Mouse (Mus musculus): ENCODE measurements around the gene Tfeb.

The Tfeb gene

DNA sequence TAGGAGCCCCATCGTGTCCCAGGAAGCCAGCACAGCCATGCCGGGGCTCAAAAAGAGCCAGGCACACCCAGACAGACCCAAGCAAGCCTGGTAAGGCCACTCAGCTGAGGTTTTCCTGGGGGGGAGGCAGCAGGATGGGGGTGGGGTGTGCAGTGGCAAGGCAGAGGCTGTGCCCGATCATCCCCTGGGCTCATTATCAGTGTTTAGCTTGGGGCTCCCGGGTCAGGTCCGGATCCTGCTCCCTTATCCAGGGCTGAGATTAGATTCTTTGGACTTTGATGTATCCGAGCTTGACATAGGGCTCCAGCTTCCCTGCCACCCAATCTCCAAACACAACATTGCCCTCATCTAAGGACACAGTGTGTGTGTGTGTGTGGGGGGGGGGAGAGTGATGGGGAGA is 24.9 kb upstream of the Tfeb start:
- no peak for DNase-seq (ENCODE audit: low spot score in 2 of 2)

DNA sequence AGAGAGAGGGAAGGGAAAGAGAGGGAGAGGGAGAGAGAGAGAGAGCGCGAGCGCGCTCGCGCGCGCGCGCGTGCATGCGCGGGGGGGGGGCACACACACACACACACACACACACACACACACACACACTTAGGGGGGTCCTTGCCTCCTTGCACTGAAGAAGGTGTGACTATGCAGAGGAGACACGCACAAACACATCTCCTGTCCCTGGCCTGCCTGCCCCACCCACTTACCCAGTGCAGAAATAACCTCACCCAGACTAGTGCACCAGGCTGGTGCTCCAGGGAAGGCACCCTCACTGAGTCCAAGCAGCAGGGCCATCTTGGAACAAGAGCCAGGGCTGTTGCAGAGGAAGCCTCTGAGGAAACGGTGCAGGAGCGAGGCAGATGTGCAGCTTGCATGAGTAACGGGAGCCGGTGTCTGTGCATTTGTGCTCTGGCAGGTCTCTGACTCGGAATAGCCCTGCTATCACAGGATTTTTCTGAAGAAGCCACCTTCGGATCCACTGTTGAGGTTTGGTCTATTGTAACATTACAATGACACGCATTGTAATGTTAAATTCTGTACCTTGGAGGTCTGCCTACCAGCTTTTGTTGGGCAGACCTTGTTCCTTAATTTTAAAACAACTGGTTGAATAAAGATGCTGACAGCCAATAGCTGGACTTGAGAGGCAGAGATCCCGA is 23.8 kb upstream of the Tfeb start:
- no peak for DNase-seq (ENCODE audit: low spot score in 2 of 2)

DNA sequence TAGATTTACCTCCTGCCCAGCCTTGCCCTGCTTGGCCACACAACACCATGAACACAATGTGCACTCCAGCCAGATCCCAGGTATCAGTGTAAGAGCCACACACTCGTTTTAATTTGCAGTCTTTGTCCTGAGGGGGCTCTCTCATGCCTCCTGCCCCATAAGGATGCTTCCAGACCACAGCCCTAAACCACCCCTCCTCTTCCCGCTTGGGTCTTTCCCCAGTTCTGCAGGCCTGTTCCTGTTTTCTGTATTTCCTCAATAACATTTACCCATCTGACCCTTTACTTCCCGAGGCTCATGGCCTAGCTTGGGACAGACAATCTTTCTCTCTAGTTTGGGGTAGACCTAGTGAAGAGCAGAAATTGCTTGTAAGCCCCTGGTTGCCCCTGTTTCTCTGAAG is 21.8 kb upstream of the Tfeb start:
- DNase-seq (ENCODE audit: low spot score in 2 of 2) = no peak

DNA sequence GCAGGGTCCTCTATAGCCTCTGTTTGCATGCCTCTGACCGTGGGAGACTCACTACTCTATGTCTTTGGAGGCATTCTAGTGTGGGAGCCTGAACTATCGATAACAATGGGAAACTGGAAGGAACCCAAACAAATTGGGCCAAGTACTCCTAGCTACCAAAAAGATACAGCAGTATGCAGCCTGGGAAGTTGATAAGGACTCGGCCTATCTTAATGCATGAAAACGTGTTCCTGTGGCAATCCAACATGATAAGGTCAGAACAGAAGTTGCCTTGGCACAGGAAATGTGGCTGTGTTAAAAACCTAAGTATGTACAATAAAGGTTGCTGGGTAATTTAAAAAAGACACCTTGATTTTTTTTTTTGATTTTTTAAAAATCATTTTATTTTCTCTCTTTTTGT is 15.6 kb upstream of the Tfeb start:
- DNase-seq (ENCODE audit: low spot score in 2 of 2) = no peak

DNA sequence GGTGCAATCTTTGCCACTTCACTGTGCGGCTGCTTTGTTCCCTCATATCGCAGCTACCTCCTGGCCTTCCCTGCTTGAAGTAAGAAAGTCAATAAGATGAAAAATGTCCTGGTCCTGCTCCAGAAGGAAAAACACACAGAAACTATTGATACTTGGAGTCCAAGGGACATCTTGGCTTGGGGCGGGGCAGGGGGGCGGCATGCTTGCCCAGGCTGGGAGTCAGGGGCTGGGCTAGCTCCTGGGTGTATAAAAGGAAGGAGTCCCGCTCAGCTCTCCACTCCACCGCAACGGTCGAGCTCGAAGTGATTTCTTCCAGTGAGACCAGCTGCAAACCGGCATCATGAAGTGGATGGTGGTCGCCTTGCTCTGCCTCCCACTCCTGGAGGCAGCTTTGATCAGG is 10.3 kb upstream of the Tfeb start, which contains the start of gene Pgc:
Pgc (plus strand) TSS at position 277 of the 400 bp plus-strand sequence.
- no peak for DNase-seq (ENCODE audit: low spot score in 2 of 2)

DNA sequence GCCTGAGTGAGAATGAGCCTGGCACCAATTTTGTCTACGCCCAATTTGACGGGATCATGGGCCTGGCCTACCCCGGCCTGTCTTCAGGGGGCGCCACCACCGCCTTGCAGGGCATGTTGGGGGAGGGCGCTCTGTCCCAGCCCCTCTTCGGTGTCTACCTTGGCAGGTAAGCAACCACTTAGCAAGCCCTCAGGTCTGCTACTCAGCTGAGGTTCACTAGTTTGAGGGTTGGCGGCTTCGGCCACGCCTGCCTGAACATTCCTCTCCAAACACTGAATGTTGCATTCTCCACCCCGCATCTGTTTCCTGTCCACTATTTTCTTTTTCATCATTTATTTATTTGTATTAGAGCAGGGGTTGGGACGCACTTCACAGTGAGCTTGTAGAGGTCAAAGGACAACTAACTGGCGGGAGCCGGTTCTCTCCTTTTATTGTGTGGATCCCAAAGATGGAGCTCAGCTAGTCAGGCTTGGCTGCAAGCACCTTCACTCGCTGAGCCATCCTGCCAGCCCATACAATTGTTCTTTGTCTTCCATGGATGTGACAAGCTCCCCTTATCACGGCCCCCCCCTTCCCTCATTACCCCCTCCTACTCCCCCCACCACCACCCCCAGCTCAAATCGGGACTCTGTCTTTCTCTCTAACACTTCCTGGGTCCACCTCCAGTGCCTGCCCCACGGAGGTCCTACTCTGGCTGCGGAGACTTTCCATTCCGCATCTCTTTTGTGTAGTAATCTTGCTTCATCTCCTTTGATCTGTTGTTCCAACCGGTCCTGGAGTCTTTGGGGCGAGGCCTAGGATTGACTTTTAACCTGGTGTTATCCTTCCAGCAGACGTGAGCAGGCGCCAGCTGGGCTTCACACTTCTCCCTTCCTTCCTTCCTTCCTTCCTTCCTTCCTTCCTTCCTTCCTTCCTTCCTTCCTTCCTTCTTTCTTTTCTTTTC is 5.9 kb upstream of the Tfeb start:
- no peak for DNase-seq (ENCODE audit: low spot score in 2 of 2)

DNA sequence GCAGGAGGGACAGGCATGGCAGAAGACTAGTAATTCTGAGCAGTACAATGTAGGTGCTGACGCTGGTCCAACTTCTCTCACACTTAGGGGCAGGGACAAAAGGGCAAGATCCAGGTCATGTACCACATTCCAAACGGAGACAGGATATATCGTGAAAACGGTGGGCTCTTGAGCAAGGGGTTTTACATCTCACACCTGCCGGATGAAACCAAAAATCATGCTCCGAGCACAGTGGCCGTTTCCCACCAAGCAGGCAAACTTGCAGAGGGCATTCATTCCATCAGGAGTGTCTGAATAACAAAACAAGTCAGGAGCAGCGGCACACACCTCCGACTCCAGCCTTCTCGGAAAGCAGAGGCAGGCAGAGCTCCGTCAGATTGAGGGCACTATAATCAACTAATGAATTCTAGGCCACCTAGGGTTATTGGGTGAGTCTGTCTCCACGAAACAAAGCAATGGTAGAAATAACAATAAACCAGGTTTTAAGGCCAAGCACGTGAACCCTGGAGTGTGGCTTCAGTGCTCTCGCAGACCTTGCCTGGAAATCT is 1.2 kb upstream of the Tfeb start:
- no peak for DNase-seq (ENCODE audit: low spot score in 2 of 2)

DNA sequence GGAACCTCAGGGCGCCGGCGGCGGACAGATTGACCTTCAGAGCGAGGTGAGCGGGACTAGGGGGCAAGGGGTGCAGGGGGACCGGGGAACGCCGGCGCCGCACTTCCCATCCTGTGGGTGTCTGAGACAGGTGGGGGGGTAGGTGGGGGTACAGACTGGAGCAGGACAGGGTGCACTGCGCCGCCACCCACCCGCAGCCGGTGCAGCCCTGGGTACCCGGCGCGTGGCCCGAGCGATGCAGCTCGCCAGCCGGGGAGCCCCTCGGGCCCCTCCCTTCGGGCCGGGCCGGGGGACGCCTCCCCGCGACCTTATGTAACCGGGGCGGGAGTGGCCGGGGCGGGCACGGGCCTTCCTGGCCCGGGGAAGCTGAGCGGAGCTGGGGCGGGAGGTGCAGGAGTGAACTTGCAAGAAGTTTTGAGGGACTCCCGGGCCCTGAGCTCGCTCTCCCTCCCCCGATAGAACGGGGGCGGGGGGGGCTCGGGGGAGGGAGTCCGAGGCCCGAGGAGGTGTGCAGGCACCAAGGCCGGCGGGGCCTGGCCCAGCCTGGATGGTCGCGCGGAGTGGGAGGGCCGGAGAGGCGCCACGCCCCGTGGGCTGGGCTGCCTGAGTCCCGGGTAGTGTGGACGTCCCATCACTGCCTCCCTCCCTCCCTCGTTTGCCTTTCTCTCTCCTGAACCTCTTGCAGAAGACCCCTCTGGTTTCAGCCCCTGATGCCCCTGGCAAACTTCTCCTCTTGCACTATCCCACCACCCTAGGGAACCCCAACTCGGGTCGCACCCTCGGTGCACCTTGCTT is 638 bp downstream of the Tfeb start:
- DNase-seq (ENCODE audit: low spot score in 2 of 2) = peak; percentile 84 to 90

DNA sequence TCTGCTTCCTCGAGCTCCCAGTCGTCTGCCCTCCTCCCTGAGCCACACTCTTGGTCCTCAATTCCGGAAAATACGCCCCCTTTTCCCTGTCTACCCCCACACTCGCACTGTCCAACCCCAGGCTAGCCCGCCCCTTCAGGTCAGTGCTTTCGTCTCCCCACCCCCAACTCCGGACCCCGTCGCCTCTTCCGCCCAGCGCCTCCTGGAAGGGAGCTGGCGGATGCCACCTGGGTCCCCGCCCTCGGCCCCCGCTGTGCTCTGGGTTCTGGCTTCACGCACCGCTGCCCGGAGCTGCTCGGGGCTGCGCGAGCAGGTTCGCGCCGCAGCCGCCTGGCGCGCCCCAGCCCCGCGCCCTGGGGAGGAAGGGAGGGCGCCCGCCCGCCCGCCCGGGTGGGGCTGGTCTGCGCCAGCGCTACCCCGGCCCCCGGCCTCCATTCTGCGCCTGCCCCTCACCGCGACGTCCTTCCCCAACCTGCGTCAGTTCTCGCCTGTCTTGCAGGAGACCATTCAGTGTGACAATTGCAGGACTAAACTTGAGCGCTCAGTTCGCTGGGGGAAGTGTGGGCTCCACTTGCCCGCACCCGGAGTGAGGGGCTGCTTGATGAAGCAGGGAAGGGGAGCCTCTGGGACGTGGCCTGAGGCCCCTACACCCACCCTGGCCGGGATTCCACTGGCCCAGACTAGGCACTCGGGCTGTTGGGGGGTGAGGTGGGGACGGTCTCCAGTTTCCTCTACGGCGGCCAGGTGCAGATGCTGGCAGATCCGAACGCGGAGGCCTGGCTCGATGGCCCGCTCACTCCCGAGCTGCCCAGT is 1.4 kb downstream of the Tfeb start:
- no peak for DNase-seq (ENCODE audit: low spot score in 2 of 2)

DNA sequence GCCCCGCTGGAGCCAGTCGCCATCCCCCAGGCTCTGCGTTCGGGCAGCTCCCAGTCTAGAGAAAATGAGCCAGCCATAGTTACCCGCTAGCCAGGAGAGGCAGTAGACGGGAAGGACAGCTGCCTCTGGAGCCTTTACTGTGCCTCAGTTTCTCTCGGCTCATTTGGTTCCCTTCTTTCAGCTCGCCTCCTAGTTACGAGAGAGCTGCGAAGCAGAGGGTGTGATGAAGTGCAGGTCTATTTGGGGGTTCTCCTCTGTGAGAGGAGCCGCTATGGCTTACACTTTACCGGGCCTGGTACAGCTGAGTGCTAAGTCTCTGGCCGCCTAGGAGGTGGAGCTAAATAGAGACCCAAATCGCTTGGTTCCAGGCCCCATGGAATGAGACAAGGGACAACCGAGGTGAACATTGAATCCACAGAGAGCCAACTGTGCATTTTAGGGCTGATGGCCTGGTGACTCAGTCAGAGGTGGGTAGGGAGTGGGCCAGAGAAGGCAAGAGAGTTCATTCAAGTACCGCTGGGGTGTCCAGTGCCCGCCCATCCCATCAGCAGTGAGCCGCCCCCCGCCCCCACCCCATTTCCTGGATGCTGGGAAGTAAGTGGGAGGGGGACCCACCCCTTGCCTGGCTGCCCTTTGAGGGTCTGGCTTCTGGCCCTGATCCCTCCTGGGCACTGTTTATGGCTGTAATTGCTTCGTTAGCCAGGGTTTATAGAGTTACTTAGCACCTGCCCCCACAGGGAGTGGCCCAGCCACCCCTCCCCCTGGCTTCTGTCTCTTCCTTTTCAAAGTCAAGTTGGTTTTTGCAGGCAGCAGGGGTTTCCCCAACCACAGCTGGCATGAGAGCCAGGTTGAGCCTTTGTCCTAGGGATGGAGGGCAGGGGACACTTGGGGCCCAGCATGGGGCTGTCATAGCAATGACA is 2.3 kb downstream of the Tfeb start:
- no peak for DNase-seq (ENCODE audit: low spot score in 2 of 2)

DNA sequence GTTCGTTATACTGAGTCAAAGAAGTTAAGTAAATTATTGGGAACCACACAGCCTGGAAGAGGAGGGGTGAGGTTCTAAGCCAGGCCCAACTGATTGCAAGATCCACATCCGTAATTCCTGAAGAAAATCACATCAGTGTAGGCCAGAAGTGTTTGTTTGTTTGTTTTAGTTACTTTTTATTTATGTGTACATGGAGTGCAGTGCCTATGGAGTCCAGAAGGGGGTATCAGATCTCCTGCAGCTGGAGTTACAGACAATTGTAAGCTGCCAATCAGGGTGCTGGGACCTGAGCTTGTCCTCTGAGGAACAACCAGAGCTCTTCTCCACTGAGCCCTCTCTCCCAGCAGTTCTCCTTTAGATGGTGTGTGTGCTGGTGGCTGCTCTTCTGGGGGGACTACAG is 3.4 kb downstream of the Tfeb start:
- no peak for DNase-seq (ENCODE audit: low spot score in 2 of 2)

DNA sequence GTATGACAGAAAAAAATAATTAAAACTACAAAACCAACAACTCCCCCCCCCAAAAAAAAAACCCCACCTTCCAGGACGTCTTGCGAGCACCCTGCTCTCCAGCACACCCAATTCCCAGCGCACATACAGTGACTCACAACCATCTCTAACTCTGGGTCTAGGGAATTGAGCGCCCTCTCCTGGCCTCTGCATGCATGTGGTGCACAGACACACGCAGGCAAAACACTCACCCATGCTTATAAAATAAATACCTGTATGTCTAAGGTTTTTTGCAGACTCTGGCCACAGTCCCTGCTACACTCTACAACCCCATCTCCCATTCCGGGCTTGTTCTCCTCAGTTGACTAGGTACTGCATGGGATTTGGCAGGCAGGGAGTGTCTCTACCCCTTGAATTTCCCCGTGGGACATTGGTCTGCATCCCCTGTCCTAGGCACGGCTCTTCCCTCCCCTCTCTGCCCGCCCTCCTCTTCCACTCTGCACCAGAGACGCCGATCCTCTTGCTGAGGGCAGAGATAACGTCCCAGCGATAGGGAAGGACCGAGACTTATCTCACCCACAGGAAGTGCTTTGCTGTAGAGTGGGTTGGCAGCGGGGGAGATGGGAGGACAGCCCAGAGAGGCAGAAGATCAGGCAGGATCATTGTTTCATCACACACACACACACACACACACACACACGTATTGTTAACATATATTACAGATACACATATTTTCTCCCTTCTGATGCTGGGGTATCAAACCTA is 6.3 kb downstream of the Tfeb start:
- no peak for DNase-seq (ENCODE audit: low spot score in 2 of 2)

DNA sequence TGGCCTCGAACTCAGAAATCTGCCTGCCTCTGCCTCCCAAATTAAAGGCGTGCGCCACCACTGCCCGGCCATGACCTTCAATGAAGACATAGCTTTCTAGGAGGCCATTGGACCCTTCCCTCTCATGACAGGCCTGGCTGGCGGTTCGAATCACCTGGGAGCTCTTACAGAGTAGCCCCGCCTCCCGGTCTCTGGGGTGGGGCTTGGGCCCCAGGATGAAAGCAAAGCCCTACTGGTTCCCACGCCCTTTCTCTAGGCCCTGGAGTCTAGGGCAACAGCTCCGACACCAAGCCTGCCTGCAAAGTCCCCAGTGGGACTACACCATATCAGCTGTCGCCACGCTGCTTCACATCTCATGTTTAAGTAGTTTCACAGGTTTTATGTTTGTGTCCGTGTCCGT is 7.3 kb downstream of the Tfeb start:
- no peak for DNase-seq (ENCODE audit: low spot score in 2 of 2)

DNA sequence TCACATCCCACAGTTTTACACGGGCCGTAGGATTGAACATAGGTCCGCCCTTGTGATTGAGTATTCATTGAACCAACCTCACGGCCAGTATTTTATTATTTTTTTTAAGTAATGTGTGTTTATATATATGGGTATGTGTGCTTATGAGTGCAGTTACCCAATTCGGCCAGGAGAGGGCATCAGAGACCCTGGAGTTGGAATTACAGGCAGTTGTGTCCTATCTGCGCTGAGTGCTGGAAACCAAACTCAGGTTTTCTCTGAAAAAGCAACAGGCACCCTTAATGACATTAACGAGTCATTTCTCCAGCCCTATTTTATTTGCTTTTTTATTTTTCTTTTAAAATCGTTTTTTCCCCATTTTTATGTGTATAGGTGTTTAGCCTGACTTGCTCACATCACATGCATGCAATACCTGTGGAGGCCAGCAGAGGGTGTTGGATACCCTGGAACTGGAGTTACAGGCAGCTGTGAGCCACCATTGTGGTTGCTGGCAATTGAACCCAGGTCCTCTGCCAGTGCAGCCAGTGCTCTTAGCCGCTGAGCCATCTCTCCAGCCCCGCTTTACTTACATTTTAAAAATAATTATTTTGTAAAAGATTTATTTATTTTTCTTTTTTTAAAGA is 8.0 kb downstream of the Tfeb start:
- DNase-seq (ENCODE audit: low spot score in 2 of 2) = no peak

DNA sequence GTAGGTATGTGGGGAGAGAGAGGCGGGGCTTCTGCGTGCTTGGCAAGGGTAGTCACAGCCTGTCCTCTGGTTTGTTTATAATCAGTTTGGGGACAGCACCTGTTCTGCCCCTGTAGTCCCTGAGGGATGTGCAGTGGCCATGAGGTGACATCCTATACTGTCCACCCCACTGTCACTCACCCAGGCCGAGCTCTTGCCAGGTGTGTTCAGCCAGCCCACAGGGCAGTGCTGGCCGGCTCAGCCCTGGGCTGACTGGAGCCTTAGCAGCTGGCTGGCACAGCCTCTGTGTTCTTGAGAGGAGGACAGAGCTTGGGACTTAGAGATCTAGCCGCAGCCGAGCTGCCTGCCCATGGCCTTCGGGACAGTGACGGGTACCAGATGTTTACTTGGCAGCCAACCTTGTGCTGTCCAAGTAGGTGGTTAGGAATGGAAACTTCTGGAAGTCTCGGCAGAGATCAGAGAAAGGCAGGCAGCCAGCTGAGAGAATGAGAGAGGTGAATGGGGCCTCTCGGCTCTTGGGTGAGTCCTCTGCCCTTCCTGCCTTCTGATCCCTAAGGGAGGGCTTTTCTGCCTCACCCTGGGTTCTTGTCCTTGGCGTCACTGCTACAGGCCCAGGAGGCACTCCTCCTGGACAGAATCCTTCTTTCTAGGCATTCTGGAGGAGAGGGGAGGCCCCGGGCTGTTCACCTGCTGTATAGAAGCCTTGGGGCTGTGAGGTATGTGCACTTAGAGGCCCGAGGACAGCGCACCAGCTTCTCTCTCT is 12.1 kb downstream of the Tfeb start:
- DNase-seq (ENCODE audit: low spot score in 2 of 2) = peak in 1 of 2 experiments; percentile 35

DNA sequence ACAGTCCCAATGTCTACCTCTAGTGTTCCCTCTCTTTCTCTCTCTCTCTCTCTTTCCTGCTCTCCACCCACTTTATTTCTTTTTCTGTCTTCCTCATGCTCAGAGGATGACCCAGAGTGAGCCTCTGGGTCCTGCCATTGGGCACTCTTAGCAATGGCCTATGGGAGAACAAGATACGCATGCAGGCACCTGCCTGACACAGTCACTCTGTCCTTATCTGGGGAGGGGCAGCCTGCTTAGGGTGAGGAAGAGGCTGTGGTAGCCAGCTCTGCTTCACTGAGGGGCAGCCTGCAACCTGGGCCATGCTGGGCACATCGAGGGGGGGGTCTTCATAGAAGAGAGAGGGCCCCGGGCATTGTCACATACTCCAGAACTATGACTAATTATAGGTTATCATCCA is 12.8 kb downstream of the Tfeb start:
- no peak for DNase-seq (ENCODE audit: low spot score in 2 of 2)

DNA sequence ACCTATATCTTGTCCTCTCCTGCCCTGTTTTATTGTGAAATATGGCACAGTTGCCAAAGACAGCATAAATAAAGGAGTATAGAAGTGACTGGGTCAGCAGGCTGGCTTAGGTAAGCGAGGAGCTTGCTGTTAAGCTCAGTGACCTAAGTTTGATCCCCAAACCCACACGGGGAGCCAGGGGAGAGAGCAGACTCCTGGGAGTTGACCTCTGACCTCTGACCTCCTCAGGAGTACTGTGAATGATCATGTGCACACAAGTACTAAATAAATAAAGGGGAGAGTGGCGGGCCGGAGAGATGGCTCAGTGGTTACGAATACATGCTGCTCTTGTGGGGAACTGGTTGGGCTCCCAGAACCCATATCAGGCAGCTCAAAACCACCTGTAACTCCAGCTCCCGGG is 13.3 kb downstream of the Tfeb start:
- no peak for DNase-seq (ENCODE audit: low spot score in 2 of 2)

DNA sequence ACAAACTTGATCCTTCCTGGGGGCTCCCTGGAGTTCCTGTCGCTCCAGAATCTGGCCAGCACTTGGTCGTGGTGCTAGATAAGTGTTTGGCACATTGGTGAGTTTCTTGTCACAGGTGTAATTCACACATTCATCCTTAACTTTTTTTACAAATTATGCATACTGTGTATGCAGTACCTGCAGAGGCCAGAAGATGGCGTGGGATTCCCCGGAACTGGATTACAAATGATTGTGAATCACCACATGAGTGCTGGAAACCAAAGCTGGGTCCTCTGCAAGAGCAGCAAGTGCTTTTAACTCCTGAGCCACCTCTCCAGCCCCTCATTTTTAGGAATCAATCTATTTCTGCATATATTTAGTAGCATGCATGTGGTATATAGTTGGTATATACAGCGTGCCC is 15.0 kb downstream of the Tfeb start:
- DNase-seq (ENCODE audit: low spot score in 2 of 2) = no peak
